Mouse (Mus musculus): Measurements from ENCODE around the gene Tlr12. TPM values are rescaled to one million over a fixed set of nuclear protein-coding genes. Genes with fewer than 3 reads are reported as not detected.

Gene Tlr12
- polyA plus RNA-seq, 1 experiment from 2014 or later: 1.9 TPM

DNA sequence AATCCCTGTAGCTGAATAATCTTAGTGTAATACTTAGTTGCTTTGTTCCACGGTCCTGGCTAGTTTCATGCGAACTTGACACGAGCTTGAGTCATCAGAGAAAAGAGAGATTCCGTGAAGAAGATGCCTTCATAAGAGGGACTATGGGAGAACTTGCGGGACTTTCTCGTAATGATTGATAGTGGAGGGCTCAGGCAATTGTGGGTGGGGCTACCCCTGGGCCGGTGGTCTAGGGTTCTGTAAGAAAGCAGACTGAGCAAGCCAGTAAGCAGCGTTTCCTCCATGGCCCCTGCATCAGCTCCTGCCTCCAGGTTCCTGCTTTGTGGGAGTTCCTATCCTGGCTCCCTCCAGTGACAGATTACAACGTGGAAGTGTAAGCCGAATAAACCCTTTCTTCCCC, 7.7 kb downstream of the Tlr12 start:
- Histone ChIP-seq H3K4me2 (ENCODE audit: low read depth, low read length) (peak overlapping the region; percentile 73), H3K27me3 (ENCODE audit: control insufficient read depth, insufficient read depth, low read length) (no peaks in the 10 kb centered on the region), H3K4me3 (replicated peaks; ENCODE audit: low read length) (peak overlapping the region; percentile 63), H3K4me1 (ENCODE audit: control insufficient read depth, insufficient read depth, low read length) (peaks cover 6% of the 10 kb centered on the region), H3K27ac (ENCODE audit: low read length) (peak overlapping the region; percentile 4; the same call in 1 of the 2 replicates), H3K9ac (ENCODE audit: low read length) (0 out of 2 replicates have a peak overlapping the region, but pooled peaks have one; percentile 4), H3K36me3 (ENCODE audit: control insufficient read depth, insufficient read depth, low read length) (no peaks in the 10 kb centered on the region), H3K9me3 (replicated peaks; ENCODE audit: control insufficient read depth, low read length) (no peaks in the 10 kb centered on the region)
- WGBS: 13% methylated on average over 10 of the region's 10 CpGs
- ATAC-seq (ENCODE audit: insufficient read depth, low FRiP score): no peak

GRCm38 (mm10) chr4:128609925-128610402, 8.5 kb downstream of the Tlr12 start, which contains the start of gene Zscan20:
TSS of gene Zscan20 (minus strand) at chr4:128610098.
- peak; percentile 96 for ATAC-seq (ENCODE audit: insufficient read depth, low FRiP score)
- Histone ChIP-seq H3K9me3 (replicated peaks; ENCODE audit: control insufficient read depth, low read length) (no peaks in the 10 kb centered on the region), H3K4me1 (ENCODE audit: control insufficient read depth, insufficient read depth, low read length) (peaks cover 6% of the 10 kb centered on the region), H3K27ac (ENCODE audit: low read length) (peak within 1 kb of the TSS; percentile 4; the same call in 1 of the 2 replicates), H3K4me3 (replicated peaks; ENCODE audit: low read length) (peak within 1 kb of the TSS; percentile 63), H3K9ac (ENCODE audit: low read length) (peak within 1 kb of the TSS; percentile 72), H3K27me3 (ENCODE audit: control insufficient read depth, insufficient read depth, low read length) (no peaks in the 10 kb centered on the region), H3K4me2 (ENCODE audit: low read depth, low read length) (peak within 1 kb of the TSS; percentile 73), H3K36me3 (ENCODE audit: control insufficient read depth, insufficient read depth, low read length) (no peaks in the 10 kb centered on the region)
- WGBS: under 1% methylated on average over 24 of the region's 24 CpGs

GRCm38 (mm10) chr4:128609276-128609924, 9.0 kb downstream of the Tlr12 start:
- peak overlapping the region; percentile 72 for H3K9ac ChIP-seq (ENCODE audit: low read length)
- H3K4me2 ChIP-seq (ENCODE audit: low read depth, low read length): peak overlapping the region; percentile 73
- H3K36me3 ChIP-seq (ENCODE audit: control insufficient read depth, insufficient read depth, low read length): no peaks in the 10 kb centered on the region
- peaks cover 6% of the 10 kb centered on the region for H3K4me1 ChIP-seq (ENCODE audit: control insufficient read depth, insufficient read depth, low read length)
- H3K27me3 ChIP-seq (ENCODE audit: control insufficient read depth, insufficient read depth, low read length): no peaks in the 10 kb centered on the region
- 6% methylated on average over 27 of the region's 27 CpGs for WGBS
- no peak for ATAC-seq (ENCODE audit: insufficient read depth, low FRiP score)
- no peak overlapping the region for H3K27ac ChIP-seq (ENCODE audit: low read length)
- no peaks in the 10 kb centered on the region for H3K9me3 ChIP-seq (replicated peaks; ENCODE audit: control insufficient read depth, low read length)
- H3K4me3 ChIP-seq (replicated peaks; ENCODE audit: low read length): peak overlapping the region; percentile 63

- Histone ChIP-seq H3K36me3 (ENCODE audit: control insufficient read depth, insufficient read depth, low read length) (no peaks in the 10 kb centered on the region), H3K9ac (ENCODE audit: low read length) (no peak overlapping the region), H3K27me3 (ENCODE audit: control insufficient read depth, insufficient read depth, low read length) (no peaks in the 10 kb centered on the region), H3K4me3 (replicated peaks; ENCODE audit: low read length) (no peak overlapping the region), H3K4me2 (ENCODE audit: low read depth, low read length) (no peak overlapping the region), H3K27ac (ENCODE audit: low read length) (no peak overlapping the region), H3K4me1 (ENCODE audit: control insufficient read depth, insufficient read depth, low read length) (peaks cover 4% of the 10 kb centered on the region), H3K9me3 (replicated peaks; ENCODE audit: control insufficient read depth, low read length) (no peaks in the 10 kb centered on the region)
- ATAC-seq (ENCODE audit: insufficient read depth, low FRiP score): no peak
- WGBS: 83% methylated on average over 11 of the region's 11 CpGs
These were observed 10.8 kb downstream of the Tlr12 start for GRCm38 (mm10) chr4:128607661-128608060.

DNA sequence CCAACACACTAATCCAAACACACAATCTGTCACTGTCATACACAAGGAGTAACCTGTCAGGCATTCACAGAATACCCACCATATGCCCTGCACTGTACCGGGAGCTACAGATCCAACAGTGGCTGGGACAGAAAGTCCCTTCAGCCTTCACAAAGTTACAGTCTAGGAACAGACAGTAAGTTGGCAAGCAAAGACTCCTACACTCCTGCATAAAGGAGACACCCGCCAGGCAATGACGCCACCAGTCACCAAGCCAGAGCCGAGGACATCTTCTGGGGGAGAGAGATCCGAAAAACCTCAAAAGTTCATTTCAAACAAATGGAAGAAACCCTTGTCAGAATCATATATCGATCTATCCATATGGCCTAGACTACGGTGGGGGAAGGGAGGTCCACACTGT, 11.8 kb downstream of the Tlr12 start:
- Histone ChIP-seq H3K4me2 (ENCODE audit: low read depth, low read length) (no peak overlapping the region), H3K9ac (ENCODE audit: low read length) (no peak overlapping the region), H3K27me3 (ENCODE audit: control insufficient read depth, insufficient read depth, low read length) (no peaks in the 10 kb centered on the region), H3K9me3 (replicated peaks; ENCODE audit: control insufficient read depth, low read length) (no peaks in the 10 kb centered on the region), H3K27ac (ENCODE audit: low read length) (no peak overlapping the region), H3K4me1 (ENCODE audit: control insufficient read depth, insufficient read depth, low read length) (peaks cover 4% of the 10 kb centered on the region), H3K4me3 (replicated peaks; ENCODE audit: low read length) (no peak overlapping the region), H3K36me3 (ENCODE audit: control insufficient read depth, insufficient read depth, low read length) (no peaks in the 10 kb centered on the region)
- WGBS: 92% methylated on average over 7 of the region's 7 CpGs
- no peak for ATAC-seq (ENCODE audit: insufficient read depth, low FRiP score)

DNA sequence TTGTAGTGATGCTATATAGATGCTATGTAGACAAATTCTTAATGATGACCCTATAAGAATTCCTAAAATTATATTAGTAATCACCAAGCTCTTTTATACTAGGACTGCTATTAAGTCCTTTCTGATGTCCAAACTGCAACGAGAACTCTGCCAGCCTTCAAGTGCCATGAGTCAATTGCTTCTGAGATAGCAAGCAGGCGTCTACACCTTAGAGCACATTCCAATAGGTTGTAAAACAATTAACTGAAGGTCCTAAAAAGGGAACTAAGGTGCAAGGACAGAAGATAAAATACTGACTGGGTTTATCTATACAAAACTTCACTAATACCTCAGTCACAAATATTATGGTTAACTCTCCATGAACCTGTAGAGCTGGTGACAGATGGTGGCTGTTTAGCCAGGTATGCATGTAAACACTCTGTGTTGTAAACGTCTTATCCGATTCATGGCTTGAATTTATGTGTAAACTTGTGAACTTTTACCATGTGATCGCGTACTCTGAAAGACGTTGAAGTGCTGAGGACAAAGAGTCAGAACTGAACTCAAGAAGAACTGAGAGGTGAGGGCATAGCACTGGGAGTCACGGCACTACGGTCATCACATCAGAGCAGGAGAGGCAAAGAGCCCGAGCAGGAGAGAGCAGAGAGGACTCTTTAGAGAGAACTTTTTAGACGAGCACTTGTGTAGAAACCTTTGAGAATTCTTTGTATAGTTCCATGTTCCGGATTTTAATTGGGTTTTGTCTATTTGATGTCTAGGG, 20.4 kb downstream of the Tlr12 start:
- no peaks in the 10 kb centered on the region for H3K27me3 ChIP-seq (ENCODE audit: control insufficient read depth, insufficient read depth, low read length)
- no peak overlapping the region for H3K9ac ChIP-seq (ENCODE audit: low read length)
- 61% methylated on average over 12 of the region's 12 CpGs for WGBS
- H3K27ac ChIP-seq (ENCODE audit: low read length): no peak overlapping the region
- H3K4me1 ChIP-seq (ENCODE audit: control insufficient read depth, insufficient read depth, low read length): no peaks in the 10 kb centered on the region
- no peaks in the 10 kb centered on the region for H3K9me3 ChIP-seq (replicated peaks; ENCODE audit: control insufficient read depth, low read length)
- H3K4me3 ChIP-seq (replicated peaks; ENCODE audit: low read length): no peak overlapping the region
- H3K4me2 ChIP-seq (ENCODE audit: low read depth, low read length): no peak overlapping the region
- H3K36me3 ChIP-seq (ENCODE audit: control insufficient read depth, insufficient read depth, low read length): no peaks in the 10 kb centered on the region
- no peak for ATAC-seq (ENCODE audit: insufficient read depth, low FRiP score)

- WGBS: 90% methylated on average over 5 of the region's 5 CpGs
These were observed 24.4 kb downstream of the Tlr12 start for GRCm38 (mm10) chr4:128594062-128594461.

DNA sequence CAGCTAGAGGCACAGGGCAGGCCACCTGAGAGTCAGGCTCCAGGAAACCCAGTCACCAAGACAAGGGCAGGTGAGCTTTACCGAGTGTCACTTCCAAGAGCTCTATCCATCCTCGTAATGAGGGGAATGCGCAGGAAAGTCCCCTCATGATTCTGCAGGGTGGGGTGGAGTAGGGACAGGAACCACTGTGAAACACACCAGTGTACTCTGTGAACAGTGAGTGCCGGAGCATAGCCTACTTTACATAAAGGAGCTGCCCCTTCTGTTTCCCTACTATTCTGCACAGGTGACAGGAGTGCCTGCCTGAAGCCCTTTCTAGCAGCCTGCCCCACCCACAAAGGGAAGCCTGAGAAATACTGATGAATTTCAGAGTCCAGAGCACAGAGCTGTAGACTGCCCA, 25.1 kb downstream of the Tlr12 start:
- H3K4me3 ChIP-seq (replicated peaks; ENCODE audit: low read length): no peak overlapping the region
- no peaks in the 10 kb centered on the region for H3K9me3 ChIP-seq (replicated peaks; ENCODE audit: control insufficient read depth, low read length)
- H3K36me3 ChIP-seq (ENCODE audit: control insufficient read depth, insufficient read depth, low read length): no peaks in the 10 kb centered on the region; the same call in 1 of the 2 replicates
- no peak overlapping the region for H3K9ac ChIP-seq (ENCODE audit: low read length)
- ATAC-seq (ENCODE audit: insufficient read depth, low FRiP score): no peak
- H3K4me2 ChIP-seq (ENCODE audit: low read depth, low read length): no peak overlapping the region
- 91% methylated on average over 4 of the region's 4 CpGs for WGBS
- H3K4me1 ChIP-seq (ENCODE audit: control insufficient read depth, insufficient read depth, low read length): no peaks in the 10 kb centered on the region
- no peak overlapping the region for H3K27ac ChIP-seq (ENCODE audit: low read length)
- no peaks in the 10 kb centered on the region for H3K27me3 ChIP-seq (ENCODE audit: control insufficient read depth, insufficient read depth, low read length)

More at GRCm38 (mm10) chr4:128594062-128594461, 24.4 kb downstream of the Tlr12 start:
- no peaks in the 10 kb centered on the region for H3K9me3 ChIP-seq (replicated peaks; ENCODE audit: control insufficient read depth, low read length)
- no peak for ATAC-seq (ENCODE audit: insufficient read depth, low FRiP score)
- H3K4me1 ChIP-seq (ENCODE audit: control insufficient read depth, insufficient read depth, low read length): no peaks in the 10 kb centered on the region
- H3K4me2 ChIP-seq (ENCODE audit: low read depth, low read length): no peak overlapping the region
- no peaks in the 10 kb centered on the region for H3K36me3 ChIP-seq (ENCODE audit: control insufficient read depth, insufficient read depth, low read length)
- no peaks in the 10 kb centered on the region for H3K27me3 ChIP-seq (ENCODE audit: control insufficient read depth, insufficient read depth, low read length)
- no peak overlapping the region for H3K9ac ChIP-seq (ENCODE audit: low read length)
- H3K4me3 ChIP-seq (replicated peaks; ENCODE audit: low read length): no peak overlapping the region
- H3K27ac ChIP-seq (ENCODE audit: low read length): no peak overlapping the region

DNA sequence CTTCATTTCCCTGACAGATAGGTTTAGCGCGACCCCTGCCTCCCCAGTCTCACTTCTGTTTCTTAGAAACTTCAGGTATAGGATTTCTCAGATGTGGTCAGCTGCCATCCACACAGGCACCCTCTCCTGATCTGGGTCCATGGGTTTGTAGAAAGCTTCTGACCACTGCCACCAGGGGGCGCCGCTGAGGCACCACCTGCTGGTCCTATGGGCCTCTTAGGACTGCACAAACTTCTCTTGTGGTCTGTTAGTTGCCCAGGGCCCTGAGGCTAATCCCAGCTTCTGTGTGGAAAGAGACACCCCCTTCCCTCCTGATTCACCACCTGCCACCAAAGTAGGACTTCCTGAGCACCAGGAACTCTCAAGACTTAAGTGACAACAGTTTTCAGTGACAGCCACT, 39.2 kb downstream of the Tlr12 start:
- Histone ChIP-seq H3K27ac (ENCODE audit: low read length) (no peak overlapping the region), H3K4me3 (replicated peaks; ENCODE audit: low read length) (no peak overlapping the region), H3K9ac (ENCODE audit: low read length) (no peak overlapping the region), H3K9me3 (replicated peaks; ENCODE audit: control insufficient read depth, low read length) (peaks cover 18% of the 10 kb centered on the region), H3K4me2 (ENCODE audit: low read depth, low read length) (no peak overlapping the region), H3K36me3 (ENCODE audit: control insufficient read depth, insufficient read depth, low read length) (peaks cover 24% of the 10 kb centered on the region), H3K4me1 (ENCODE audit: control insufficient read depth, insufficient read depth, low read length) (no peaks in the 10 kb centered on the region), H3K27me3 (ENCODE audit: control insufficient read depth, insufficient read depth, low read length) (no peaks in the 10 kb centered on the region)
- ATAC-seq (ENCODE audit: insufficient read depth, low FRiP score): no peak
- 50% methylated on average over 4 of the region's 4 CpGs for WGBS
